Comparison of ENCODE assay signal across 9 mouse cellular contexts in genomic region chr2:28204167-28204566, GRCm38 (mm10). TPM values are rescaled to one million over a fixed set of nuclear protein-coding genes. Genes with fewer than 3 reads are reported as not detected.
DNase-seq lines count a peak whose midpoint lies in the region; ATAC-seq and TF ChIP-seq lines count a peak whose summit lies in the region.
"Had no signal": no experiment of that assay in that cellular context is flagged by ENCODE, and none has a peak within 500 bp of the region (broad histone marks: within the 10 kb centered on the region; RNA-seq: fewer than 3 reads in every experiment).

No protein-coding gene starts in this region.

- WGBS in forebrain, embryonic 16.5 days: 5% methylated on average over 9 of the region's 9 CpGs
- 5% methylated on average over 9 of the region's 9 CpGs for WGBS in hindbrain, embryonic 13.5 days

- H3K36me3 ChIP-seq in MEL (ENCODE audit: control insufficient read depth in 1 of 2, insufficient read depth in 2 of 2, low read length in 2 of 2): no peaks in the 10 kb centered on the region; a peak in 1 of 4 replicates
- no peaks in the 10 kb centered on the region for H3K36me3 ChIP-seq in forebrain, embryonic 16.5 days (ENCODE audit: control insufficient read depth, insufficient read depth)
- peaks cover 10% of the 10 kb centered on the region for H3K36me3 ChIP-seq in hindbrain, embryonic 13.5 days

- H3K4me2 ChIP-seq in forebrain, embryonic 16.5 days (ENCODE audit: low read length): peak overlapping the region; percentile 99
- H3K4me2 ChIP-seq in hindbrain, embryonic 13.5 days: 0 out of 2 replicates have a peak overlapping the region, but pooled peaks have one; percentile 96
- H3K4me2 ChIP-seq: midbrain, embryonic 12.5 days had no signal

- peak; percentile 77 to 98 (median 97) for TF ChIP-seq CTCF in MEL (IDR thresholded peaks at IDR 0.05 in 2 of 3, conservative IDR thresholded peaks at IDR 0.05 in 1 of 3; ENCODE audit: control insufficient read depth in 1 of 3, insufficient read depth in 1 of 3, low read depth in 2 of 3, low read length in 3 of 3, poor library complexity in 1 of 3, severe bottlenecking in 1 of 3)

- no peak for TF ChIP-seq EP300 in MEL (IDR thresholded peaks at IDR 0.05; ENCODE audit: low read depth in 1 of 2, low read length in 2 of 2)

- H3K4me1 ChIP-seq in MEL (ENCODE audit: control insufficient read depth in 1 of 2, insufficient read depth in 2 of 2, low read length in 2 of 2): peaks cover 3 to 6% of the 10 kb centered on the region in 2 experiments; a peak in 2 of 4 replicates
- H3K4me1 ChIP-seq in forebrain, embryonic 16.5 days (replicated peaks; ENCODE audit: control insufficient read depth, insufficient read depth, low read length): peaks cover 23% of the 10 kb centered on the region
- H3K4me1 ChIP-seq in hindbrain, embryonic 13.5 days (replicated peaks): peaks cover 60% of the 10 kb centered on the region

- peak; percentile 41 for ATAC-seq in forebrain, embryonic 16.5 days
- ATAC-seq in hindbrain, embryonic 13.5 days (ENCODE audit: low FRiP score): peak; percentile 26; the same call in 1 of the 2 replicates

- peak overlapping the region; percentile 57 to 96 for H3K4me3 ChIP-seq in MEL (ENCODE audit: control insufficient read depth in 1 of 2, insufficient read depth in 1 of 2, low read depth in 2 of 2, low read length in 2 of 2)
- H3K4me3 ChIP-seq in forebrain, embryonic 16.5 days (replicated peaks; ENCODE audit: low read length): 0 out of 2 replicates have a peak overlapping the region, but pooled peaks have one; percentile 6
- H3K4me3 ChIP-seq in hindbrain, embryonic 13.5 days: no peak overlapping the region
- H3K4me3 ChIP-seq: midbrain, embryonic 12.5 days had no signal

- TF ChIP-seq RAD21 in MEL (IDR thresholded peaks at IDR 0.05; ENCODE audit: low read depth, low read length): peak; percentile 97

- no peaks in the 10 kb centered on the region for H3K9me3 ChIP-seq in MEL (replicated peaks; ENCODE audit: insufficient read depth, low read length)
- H3K9me3 ChIP-seq in forebrain, embryonic 16.5 days (ENCODE audit: control insufficient read depth, low read length): no peaks in the 10 kb centered on the region
- no peaks in the 10 kb centered on the region for H3K9me3 ChIP-seq in hindbrain, embryonic 13.5 days
- H3K9me3 ChIP-seq: midbrain, embryonic 12.5 days had no signal

- H3K27ac ChIP-seq in MEL (ENCODE audit: control insufficient read depth, low read depth, low read length): peak overlapping the region; percentile 44; the same call in 1 of the 2 replicates
- H3K27ac ChIP-seq in forebrain, embryonic 16.5 days (ENCODE audit: low read length): peak overlapping the region; percentile 57
- H3K27ac ChIP-seq in hindbrain, embryonic 13.5 days: peak overlapping the region; percentile 84
- H3K27ac ChIP-seq: midbrain, embryonic 12.5 days had no signal

- peak; percentile 89 for DNase-seq in MEL (ENCODE audit: low read depth, low spot score)
- DNase-seq in c-Kit-positive CD71-positive TER-119-positive erythroid progenitor cells, embryonic 14.5 days (ENCODE audit: low spot score): peak; percentile 72
- DNase-seq in layer of hippocampus, postnatal 36 days: peak; percentile 93 to 95
- peak; percentile 94 for DNase-seq in lung, postnatal 36 days
- peak; percentile 92 for DNase-seq in right cerebral cortex, adult 18-20 months
- DNase-seq in urinary bladder, postnatal 10 days (ENCODE audit: low spot score): peak; percentile 79

- peak overlapping the region; percentile 24 for H3K9ac ChIP-seq in MEL (ENCODE audit: control insufficient read depth, low read depth, low read length, poor library complexity, severe bottlenecking)
- H3K9ac ChIP-seq in forebrain, embryonic 16.5 days (replicated peaks; ENCODE audit: low read depth, low read length): no peak overlapping the region
- H3K9ac ChIP-seq in hindbrain, embryonic 13.5 days: peak overlapping the region; percentile 95; the same call in 1 of the 2 replicates
- H3K9ac ChIP-seq: midbrain, embryonic 12.5 days had no signal

- H3K79me2 ChIP-seq in MEL (ENCODE audit: control insufficient read depth, insufficient read depth, low read length, poor library complexity): peaks cover 7% of the 10 kb centered on the region

- no peak for TF ChIP-seq POLR2A in MEL (IDR thresholded peaks at IDR 0.05; ENCODE audit: control insufficient read depth in 1 of 2, insufficient read depth in 1 of 2, low read depth in 1 of 2, low read length in 2 of 2, poor library complexity in 1 of 2)

- H3K27me3 ChIP-seq in MEL (ENCODE audit: control insufficient read depth in 1 of 2, insufficient read depth in 2 of 2, low read length in 2 of 2): peaks cover 0 to 3% of the 10 kb centered on the region in 2 experiments; a peak in 3 of 4 replicates
- H3K27me3 ChIP-seq in forebrain, embryonic 16.5 days (replicated peaks; ENCODE audit: control insufficient read depth, insufficient read depth, low read length): 0 out of 2 replicates have a peak, but pooled peaks cover 2% of the 10 kb centered on the region
- 0 out of 2 replicates have a peak, but pooled peaks cover 3% of the 10 kb centered on the region for H3K27me3 ChIP-seq in hindbrain, embryonic 13.5 days

TF ChIP-seq in MEL, 35 proteins besides CTCF, POLR2A, EP300 and RAD21:
- TF ChIP-seq TAL1 (IDR thresholded peaks at IDR 0.05; ENCODE audit: low read length) (no peak), CHD2 (IDR thresholded peaks at IDR 0.05; ENCODE audit: low read length) (no peak), ELF1 (IDR thresholded peaks at IDR 0.05; ENCODE audit: low read depth, low read length) (no peak), USF1 (IDR thresholded peaks at IDR 0.05; ENCODE audit: low read depth, low read length) (no peak), POLR2AphosphoS2 (IDR thresholded peaks at IDR 0.05; ENCODE audit: low read length) (no peak), ZKSCAN1 (IDR thresholded peaks at IDR 0.05; ENCODE audit: low read depth, low read length) (no peak), MEF2A (IDR thresholded peaks at IDR 0.05; ENCODE audit: extremely low read depth, insufficient replicate concordance, low read depth, low read length, poor library complexity, severe bottlenecking) (no peak), ZNF384 (IDR thresholded peaks at IDR 0.05; ENCODE audit: low read depth, low read length) (no peak), JUND (IDR thresholded peaks at IDR 0.05; ENCODE audit: low read depth, low read length) (no peak), HCFC1 (IDR thresholded peaks at IDR 0.05; ENCODE audit: low read depth, low read length) (no peak), MYC (IDR thresholded peaks at IDR 0.05; ENCODE audit: low read depth, low read length) (no peak), TBP (IDR thresholded peaks at IDR 0.05; ENCODE audit: low read depth, low read length) (no peak), MAFK (IDR thresholded peaks at IDR 0.05; ENCODE audit: borderline replicate concordance, low read depth, low read length) (no peak), BHLHE40 (IDR thresholded peaks at IDR 0.05; ENCODE audit: borderline replicate concordance, low read depth, low read length) (0 out of 2 replicates have a peak, but pooled peaks have one; percentile 6), KAT2A (conservative IDR thresholded peaks at IDR 0.05; ENCODE audit: low read depth, low read length) (no peak), ETS1 (IDR thresholded peaks at IDR 0.05; ENCODE audit: low read depth, low read length) (0 out of 2 replicates have a peak, but pooled peaks have one; percentile 18), NELFE (IDR thresholded peaks at IDR 0.05; ENCODE audit: low read depth, low read length) (no peak), MAZ (IDR thresholded peaks at IDR 0.05; ENCODE audit: low read depth, low read length) (0 out of 2 replicates have a peak, but pooled peaks have one; percentile 31), ZC3H11A (IDR thresholded peaks at IDR 0.05; ENCODE audit: low read depth, low read length) (peak; percentile 93), MAX (IDR thresholded peaks at IDR 0.05; ENCODE audit: low read length) (no peak), GATA1 (IDR thresholded peaks at IDR 0.05; ENCODE audit: low read depth, low read length) (no peak), SIN3A (IDR thresholded peaks at IDR 0.05; ENCODE audit: low read length) (peak; percentile 54; the same call in 1 of the 2 replicates), MXI1 (IDR thresholded peaks at IDR 0.05; ENCODE audit: low read depth, low read length) (peak; percentile 24; the same call in 1 of the 2 replicates), GABPA (IDR thresholded peaks at IDR 0.05; ENCODE audit: low read depth, low read length) (no peak), SMC3 (IDR thresholded peaks at IDR 0.05; ENCODE audit: low read depth, low read length) (peak; percentile 92), TCF12 (IDR thresholded peaks at IDR 0.05; ENCODE audit: low read depth, low read length) (0 out of 2 replicates have a peak, but pooled peaks have one; percentile 26)

RNA-seq across cellular contexts. Expression of gene Olfm1, which starts 11.4 kb away (rescaled TPM):
- total RNA-seq in MEL (2012; rRNA removed): 18.3 and 22.2 TPM in 2 replicates
- polyA plus RNA-seq in MEL (2012; ENCODE audit: insufficient read depth in 1 of 2, insufficient read length in 2 of 2, low read depth in 1 of 2, low replicate concordance in 2 of 2, missing spikeins in 1 of 2): 10 to 100 TPM in 1 of 2 experiments, not detected in 1; 51.0 TPM
- 226 and 227 TPM in 2 replicates for polyA plus RNA-seq in forebrain, embryonic 16.5 days (2015; fragmentation: Nextera tagmentation; extraction: Ambion mirVana)
- 267 and 274 TPM in 2 replicates for polyA plus RNA-seq in hindbrain, embryonic 13.5 days (2015; fragmentation: Nextera tagmentation; extraction: Ambion mirVana)
- total RNA-seq in layer of hippocampus, postnatal 36 days (2021): 1,000 to 10,000 TPM; 1,684 to 1,758 TPM
